Mouse (Mus musculus) lung, postnatal 14 days (tissue): ENCODE results near the gene Bahcc1.
A peak's percentile ranks its signal among the peaks of the same experiment; 100 is the strongest.

ENCODE experiments used
- DNase-seq: peaks from one replicate; pipeline ENCODE4 v3.0.0; 2021

The Bahcc1 gene

DNA sequence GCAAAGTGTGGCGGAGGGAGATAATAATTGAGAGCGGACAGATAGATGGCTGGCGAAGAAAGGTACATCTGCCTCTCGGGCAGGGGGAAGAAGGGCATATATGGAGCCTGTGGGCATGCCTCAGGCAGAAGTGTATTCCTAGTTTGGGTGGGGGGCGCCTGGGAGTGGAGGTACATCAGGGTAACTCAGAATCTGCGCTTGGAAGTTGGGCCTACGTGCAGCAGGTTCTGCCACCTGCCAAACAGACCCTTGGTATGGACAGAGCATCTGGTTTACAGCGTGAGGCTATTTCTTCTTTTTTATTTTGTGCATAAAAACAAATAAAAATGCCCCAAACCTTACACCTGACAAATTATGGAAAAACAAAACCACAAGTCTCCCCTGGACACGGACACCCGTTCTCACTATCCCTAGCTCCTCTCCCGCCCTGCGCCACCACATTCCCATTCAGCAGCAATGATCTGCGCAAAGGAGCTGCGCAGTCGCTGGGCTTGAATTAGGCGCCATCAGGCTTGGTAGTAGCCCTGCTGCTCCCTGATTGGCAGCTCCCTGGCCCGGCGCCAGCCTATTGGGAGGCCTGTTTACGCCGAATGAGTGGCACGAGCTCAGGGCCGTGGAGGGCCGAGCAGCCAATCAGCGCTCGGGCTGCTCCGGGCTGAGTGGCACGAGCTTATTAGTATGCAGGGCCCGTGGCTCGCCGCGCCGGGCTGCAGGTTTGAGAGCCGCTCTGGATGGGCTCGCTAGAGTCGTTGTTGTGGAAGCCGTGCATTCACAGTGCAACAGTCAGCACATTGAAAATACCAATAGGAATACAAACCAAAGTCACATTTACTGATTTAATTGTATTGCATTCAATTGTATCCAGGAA is at the start of gene Bahcc1:
Bahcc1 (plus strand) TSS at position 718 of the 868 bp plus-strand sequence.
- peak; percentile 100 for DNase-seq

GRCm38 (mm10) chr11:120183180-120183579 is 49.6 kb upstream of the Bahcc1 start:
- DNase-seq: no peak

DNA sequence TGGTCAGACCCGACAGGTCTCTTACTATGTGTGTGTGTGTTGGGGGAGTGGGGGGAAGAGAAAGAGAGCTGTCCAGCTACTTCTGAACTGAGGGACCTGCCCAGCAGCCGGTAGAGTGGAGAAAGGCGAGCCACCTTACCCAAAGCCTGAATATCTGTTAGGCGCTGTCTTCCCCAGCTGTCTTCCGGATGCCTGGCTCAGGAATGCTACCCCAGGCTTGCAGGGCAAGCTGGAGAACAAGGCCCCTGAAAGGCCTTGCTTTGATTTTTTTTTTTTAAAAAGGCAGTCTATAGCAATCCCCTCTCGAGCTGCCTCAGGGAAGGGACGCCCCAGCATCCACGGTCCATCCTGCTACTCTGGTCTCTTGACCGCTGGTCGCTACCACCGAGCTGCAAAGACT is 49.0 kb upstream of the Bahcc1 start:
- no peak for DNase-seq

GRCm38 (mm10) chr11:120184371-120185315 is 48.1 kb upstream of the Bahcc1 start:
- DNase-seq: peak; percentile 24

- DNase-seq: peak; percentile 53
Observed at GRCm38 (mm10) chr11:120185316-120186141, 47.2 kb upstream of the Bahcc1 start.

GRCm38 (mm10) chr11:120186145-120186740 is 46.5 kb upstream of the Bahcc1 start:
- DNase-seq: no peak

- peak; percentile 18 for DNase-seq
Observed at GRCm38 (mm10) chr11:120186821-120187235, 45.9 kb upstream of the Bahcc1 start.

- peak; percentile 63 for DNase-seq
Observed at GRCm38 (mm10) chr11:120187236-120188101, 45.3 kb upstream of the Bahcc1 start.

DNA sequence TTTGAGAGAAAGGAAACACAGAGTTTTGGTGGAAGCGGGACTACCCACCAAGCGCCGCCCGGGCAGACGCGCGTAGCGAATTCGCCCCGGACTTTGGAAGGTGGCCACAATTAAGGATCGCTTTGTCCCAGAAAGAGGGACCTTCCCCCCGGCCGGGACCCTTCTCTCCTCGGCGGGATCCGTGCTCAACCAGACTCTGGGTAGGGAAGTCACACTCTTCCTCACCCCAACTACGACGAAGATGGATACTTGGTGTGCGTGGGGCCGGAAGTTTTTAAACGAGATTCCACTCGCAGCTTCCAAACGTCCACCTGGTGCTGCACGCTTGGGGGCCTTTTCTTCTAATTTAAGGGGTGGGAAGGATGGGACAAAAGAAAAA is 44.7 kb upstream of the Bahcc1 start:
- DNase-seq: peak; percentile 46

- DNase-seq: peak; percentile 67
Observed at GRCm38 (mm10) chr11:120188481-120189441, 44.0 kb upstream of the Bahcc1 start.

DNA sequence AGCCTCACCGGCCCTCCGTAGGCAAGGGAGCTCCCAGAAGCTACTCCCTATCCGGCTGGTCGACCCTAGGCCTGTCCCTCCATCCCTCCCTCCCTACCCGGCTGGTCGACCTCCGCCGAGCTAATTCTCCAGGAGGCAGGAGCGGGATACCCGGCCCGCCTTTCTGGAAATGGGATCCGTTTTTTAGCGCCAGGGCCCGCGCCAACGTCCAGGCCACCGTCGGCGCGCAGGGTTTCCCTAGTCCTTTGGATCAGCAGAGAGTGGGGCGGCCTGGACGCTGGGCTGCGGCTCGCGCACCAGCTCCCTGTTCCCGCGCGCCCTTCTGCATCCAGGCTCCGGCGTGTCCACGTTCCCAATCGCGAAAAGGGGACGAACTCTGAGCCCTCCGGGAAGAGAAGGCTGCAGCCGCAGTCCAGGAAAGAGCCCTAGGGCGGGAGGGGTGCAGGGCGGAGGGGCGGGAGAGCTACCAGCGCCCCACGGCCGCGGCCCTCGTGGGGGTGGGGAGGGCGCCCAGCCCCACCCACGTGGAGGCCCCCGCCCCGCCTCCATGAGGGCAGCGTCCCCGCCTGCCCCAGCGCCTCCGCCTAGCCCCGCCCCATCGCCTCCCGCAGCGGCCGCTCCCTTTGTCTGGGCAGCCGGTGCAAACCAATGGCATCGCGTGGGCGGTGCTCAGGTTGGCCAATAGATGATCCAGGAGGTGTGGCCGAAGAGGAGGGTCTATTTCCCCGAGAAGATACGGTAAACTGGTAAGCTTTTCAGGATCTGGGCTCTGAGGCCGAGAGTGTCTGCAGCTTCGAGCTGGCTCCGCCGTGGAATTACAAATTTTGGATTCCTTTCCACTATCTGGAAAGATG is 43.1 kb upstream of the Bahcc1 start:
- DNase-seq: peak; percentile 99

- no peak for DNase-seq
Observed at GRCm38 (mm10) chr11:120190526-120191412, 42.0 kb upstream of the Bahcc1 start.

DNA sequence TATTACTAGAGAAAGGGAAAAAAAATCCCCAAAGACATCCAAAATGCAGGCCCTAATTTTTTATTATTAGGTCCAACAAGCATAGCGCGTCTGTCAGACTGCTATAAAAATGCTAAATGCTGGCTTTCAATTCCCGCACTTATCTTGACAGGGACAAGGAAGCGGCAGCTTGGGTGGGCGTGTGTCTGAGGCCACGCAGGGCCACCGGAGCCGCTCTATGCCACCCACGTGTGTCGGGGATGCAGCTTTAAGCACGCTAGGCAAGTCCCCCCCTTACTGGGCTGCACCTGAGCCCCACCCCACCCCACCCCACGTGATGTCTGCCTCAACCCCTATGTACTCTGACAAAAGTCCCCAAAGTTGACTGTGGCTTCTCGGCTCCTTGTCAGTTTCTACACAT is 33.9 kb upstream of the Bahcc1 start:
- no peak for DNase-seq

DNA sequence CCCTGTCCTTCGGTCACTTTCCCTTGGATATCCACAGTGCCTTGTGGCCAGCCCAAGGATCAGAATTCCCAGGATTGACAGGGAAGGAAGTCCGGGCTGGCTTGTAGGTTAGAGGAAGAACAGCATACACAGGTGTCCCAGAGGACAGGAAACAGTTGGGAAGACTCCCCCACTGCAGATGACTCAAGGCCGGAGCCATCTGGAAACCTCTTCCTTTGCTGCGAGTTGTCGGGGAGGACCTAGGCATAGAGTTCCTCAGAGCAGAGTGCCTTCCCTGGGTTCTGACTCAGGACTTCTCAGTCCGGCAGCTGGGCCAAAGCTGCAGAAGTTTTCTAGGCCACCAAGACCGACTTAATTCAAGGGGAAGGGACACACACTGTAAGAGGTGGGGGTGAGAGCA is 33.0 kb upstream of the Bahcc1 start:
- no peak for DNase-seq

GRCm38 (mm10) chr11:120200621-120201020 is 32.1 kb upstream of the Bahcc1 start:
- no peak for DNase-seq

DNA sequence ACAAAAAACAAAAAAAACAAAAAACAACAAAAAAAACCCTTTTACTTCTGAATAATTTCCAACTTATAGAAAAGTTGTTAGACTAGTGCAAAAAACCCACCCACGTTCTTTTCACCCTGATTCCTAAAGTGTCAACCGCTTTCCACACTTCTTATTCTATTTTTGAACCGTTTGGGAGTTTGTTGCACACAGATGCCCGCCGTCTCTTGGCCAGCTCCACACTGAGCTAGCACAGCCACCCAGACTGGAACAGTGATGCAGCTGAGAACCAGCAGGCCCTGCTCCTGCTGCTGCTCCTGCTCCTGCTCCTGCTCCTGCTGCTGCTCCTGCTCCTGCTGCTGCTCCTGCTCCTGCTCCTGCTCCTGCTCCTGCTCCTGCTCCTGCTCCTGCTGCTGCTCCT is 28.5 kb upstream of the Bahcc1 start:
- DNase-seq: no peak

GRCm38 (mm10) chr11:120206069-120206668 is 26.6 kb upstream of the Bahcc1 start:
- no peak for DNase-seq
